Mouse (Mus musculus) midbrain, embryonic 12.5 days (tissue): Measurements from ENCODE around the gene 6030458C11Rik. TPM values are rescaled to one million over a fixed set of nuclear protein-coding genes. Genes with fewer than 3 reads are reported as not detected.

Experiments used
- ATAC-seq: fragments of 200-750 bp; cut with Nextera tagmentation; 2 replicates; pipeline ENCODE4 v1.8.0; 2017; ENCODE audit warnings: low read depth, moderate TSS enrichment, moderate library complexity; ENCODE audit not compliant: low FRiP score
- H3K27ac ChIP-seq: fragments of 300-500 bp; sonication (generic); replicated peaks from 2 replicates; pipeline ENCODE4 v1.5.1; 2016; ENCODE audit warnings: mild to moderate bottlenecking
- H3K27me3 ChIP-seq: fragments of 300-500 bp; sonication (generic); 2 replicates; pipeline ENCODE4 v1.6.1; 2016; ENCODE audit warnings: mild to moderate bottlenecking
- H3K36me3 ChIP-seq: fragments of 300-500 bp; sonication (generic); 2 replicates; pipeline ENCODE4 v1.6.1; 2016
- H3K4me1 ChIP-seq: fragments of 300-500 bp; sonication (generic); 2 replicates; pipeline ENCODE4 v1.6.1; 2016
- H3K4me2 ChIP-seq: fragments of 300-500 bp; sonication (generic); replicated peaks from 2 replicates; pipeline ENCODE4 v1.6.1; 2016; ENCODE audit warnings: mild to moderate bottlenecking, moderate library complexity
- H3K4me3 ChIP-seq: fragments of 300-500 bp; sonication (generic); 2 replicates; pipeline ENCODE4 v1.5.1; 2016; ENCODE audit warnings: mild to moderate bottlenecking
- H3K9ac ChIP-seq: fragments of 300-500 bp; sonication (generic); replicated peaks from 2 replicates; pipeline ENCODE4 v1.6.1; 2016; ENCODE audit warnings: mild to moderate bottlenecking, moderate library complexity
- H3K9me3 ChIP-seq: fragments of 300-500 bp; sonication (generic); 2 replicates; pipeline ENCODE4 v1.6.1; 2016; ENCODE audit warnings: mild to moderate bottlenecking
- WGBS: fragments of 180-500 bp; shearing (Covaris S2); methylation state at CpG from one replicate; pipeline ENCODE4 v1.1.7; 2016; 5-methylcytosine and 5-hydroxymethylcytosine counted together
- polyA plus RNA-seq: library from polyadenylated mRNA; unstranded; fragments of >200 nt; fragmentation: Nextera tagmentation; extraction: Ambion mirVana; gene quantifications from 2 replicates; pipeline ENCODE4 v1.2.1, GENCODE M21; 2016

6030458C11Rik gene
- polyA plus RNA-seq, 1 experiment from 2014 or later = 41.1 TPM

DNA sequence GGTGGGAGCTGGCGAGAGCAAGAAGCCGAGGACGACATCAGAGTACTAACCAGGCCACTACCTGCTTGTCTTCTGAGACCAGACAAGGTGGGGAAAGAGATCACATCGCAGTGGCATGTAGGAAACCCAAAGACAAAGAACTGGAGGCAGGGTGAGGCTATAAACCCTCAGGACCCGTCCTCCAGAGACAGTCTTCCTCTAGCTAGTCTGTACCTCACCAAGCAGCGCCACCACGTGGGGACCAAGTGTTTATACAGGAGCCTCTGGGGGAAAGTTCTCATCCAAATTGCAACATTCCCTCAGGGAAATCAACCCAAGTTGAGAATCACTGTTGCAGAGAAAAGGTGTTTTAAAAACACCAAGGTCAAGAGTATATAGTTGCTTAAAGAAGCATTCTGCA is 18.4 kb upstream of the 6030458C11Rik start:
- Histone ChIP-seq H3K27ac (no peak overlapping the region), H3K9ac (no peak overlapping the region), H3K36me3 (peaks cover 88% of the 10 kb centered on the region), H3K4me2 (no peak overlapping the region), H3K9me3 (no peaks in the 10 kb centered on the region), H3K4me1 (no peaks in the 10 kb centered on the region), H3K4me3 (no peak overlapping the region), H3K27me3 (no peaks in the 10 kb centered on the region)
- WGBS = 83% methylated on average over 7 of the region's 7 CpGs
- ATAC-seq = no peak

DNA sequence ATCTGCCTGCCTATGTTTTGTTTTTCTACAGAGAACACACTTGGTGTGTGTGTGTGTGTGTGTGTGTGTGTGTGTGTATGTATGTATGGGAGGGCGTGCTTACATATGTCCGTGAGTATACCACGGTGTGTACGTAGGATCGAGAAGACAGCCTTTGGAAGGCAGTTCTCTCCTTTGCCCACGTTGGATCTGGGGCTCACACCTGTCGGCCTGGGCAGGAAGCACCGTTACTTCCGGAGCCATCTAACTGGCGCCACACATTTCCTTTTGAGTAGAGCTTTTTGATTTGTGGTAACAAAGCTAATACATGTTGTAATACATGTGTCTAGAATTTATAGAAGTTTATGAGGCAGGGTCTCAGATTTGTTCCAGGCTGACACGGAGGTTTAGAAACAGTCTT is 16.3 kb upstream of the 6030458C11Rik start:
- no peak overlapping the region for H3K4me2 ChIP-seq
- no peaks in the 10 kb centered on the region for H3K4me1 ChIP-seq
- no peak overlapping the region for H3K27ac ChIP-seq
- H3K27me3 ChIP-seq = no peaks in the 10 kb centered on the region
- peaks cover 83% of the 10 kb centered on the region for H3K36me3 ChIP-seq
- no peak for ATAC-seq
- no peak overlapping the region for H3K4me3 ChIP-seq
- 96% methylated on average over 11 of the region's 11 CpGs for WGBS
- no peaks in the 10 kb centered on the region for H3K9me3 ChIP-seq
- H3K9ac ChIP-seq = no peak overlapping the region

DNA sequence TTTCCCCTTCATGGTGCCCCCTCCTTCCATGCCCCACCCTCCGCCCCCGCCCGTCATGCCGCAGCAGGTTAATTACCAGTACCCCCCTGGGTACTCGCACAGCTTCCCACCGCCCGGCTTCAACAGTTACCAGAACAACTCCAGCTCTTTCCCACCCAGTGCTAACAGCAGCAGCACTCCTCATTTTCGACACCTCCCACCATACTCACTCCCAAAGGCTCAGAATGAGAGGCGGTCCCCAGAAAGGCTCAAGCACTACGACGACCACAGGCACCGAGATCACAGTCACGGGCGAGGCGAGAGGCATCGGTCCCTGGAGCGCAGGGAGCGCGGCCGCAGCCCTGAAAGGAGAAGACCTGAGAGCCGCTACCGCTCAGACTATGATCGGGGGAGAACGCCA is 9.8 kb upstream of the 6030458C11Rik start:
- no peaks in the 10 kb centered on the region for H3K27me3 ChIP-seq
- no peak overlapping the region for H3K4me2 ChIP-seq
- H3K9me3 ChIP-seq = no peaks in the 10 kb centered on the region
- H3K4me3 ChIP-seq = no peak overlapping the region
- no peak overlapping the region for H3K27ac ChIP-seq
- 94% methylated on average over 24 of the region's 24 CpGs for whole genome bisulfite sequencing
- H3K36me3 ChIP-seq = peaks cover 68% of the 10 kb centered on the region
- ATAC-seq = no peak
- no peaks in the 10 kb centered on the region for H3K4me1 ChIP-seq
- H3K9ac ChIP-seq = no peak overlapping the region

DNA sequence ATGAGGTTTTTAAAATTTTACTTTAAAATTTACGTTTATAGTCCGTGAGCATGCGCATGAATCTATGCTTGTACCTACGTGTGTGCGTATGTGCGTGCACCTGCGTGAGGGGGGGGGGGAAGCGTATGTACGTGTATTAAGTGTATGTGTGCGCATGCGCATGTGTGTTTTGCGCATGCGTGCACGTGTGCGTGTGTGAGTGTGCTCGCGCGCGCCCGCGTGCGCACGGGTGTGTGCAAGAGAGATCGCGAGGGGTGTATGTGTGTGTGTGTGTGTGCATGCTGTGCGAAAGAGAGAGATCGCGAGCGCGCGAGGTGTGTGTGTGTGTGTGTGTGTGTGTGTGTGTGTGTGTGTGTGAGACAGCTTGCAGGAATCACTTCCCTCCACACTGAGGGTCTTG is 8.9 kb upstream of the 6030458C11Rik start:
- no peak for ATAC-seq
- H3K4me2 ChIP-seq = no peak overlapping the region

DNA sequence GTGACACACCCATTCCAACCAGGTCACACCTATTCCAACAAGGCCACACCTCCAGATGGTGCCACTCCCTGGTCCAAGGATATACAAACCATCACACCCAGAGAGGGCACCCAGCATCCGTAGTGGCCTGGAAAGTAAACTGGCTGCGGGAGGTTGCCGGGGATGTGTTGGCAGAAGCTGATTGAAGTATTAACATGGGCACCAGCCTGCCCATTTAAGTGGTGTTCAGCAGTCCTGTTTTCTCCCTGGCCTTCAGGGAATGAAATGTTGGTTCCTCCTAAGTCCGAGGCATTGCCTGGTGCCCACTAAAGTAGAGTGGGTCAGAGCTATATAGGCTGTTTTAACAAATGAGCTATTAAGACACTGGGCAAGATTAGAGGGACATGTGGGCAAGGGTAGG is 8.2 kb upstream of the 6030458C11Rik start:
- no peaks in the 10 kb centered on the region for H3K9me3 ChIP-seq
- H3K36me3 ChIP-seq = peaks cover 74% of the 10 kb centered on the region
- no peak overlapping the region for H3K27ac ChIP-seq
- H3K27me3 ChIP-seq = no peaks in the 10 kb centered on the region
- no peaks in the 10 kb centered on the region for H3K4me1 ChIP-seq
- 95% methylated on average over 4 of the region's 4 CpGs for WGBS
- no peak overlapping the region for H3K4me2 ChIP-seq
- no peak for ATAC-seq
- H3K4me3 ChIP-seq = no peak overlapping the region
- H3K9ac ChIP-seq = no peak overlapping the region

More for the DNA sequence above, 8.9 kb upstream of the 6030458C11Rik start:
- H3K4me1 ChIP-seq = no peaks in the 10 kb centered on the region
- H3K27ac ChIP-seq = no peak overlapping the region
- H3K9ac ChIP-seq = no peak overlapping the region
- no peak overlapping the region for H3K4me3 ChIP-seq
- no peaks in the 10 kb centered on the region for H3K27me3 ChIP-seq
- WGBS = 99% methylated on average over 31 of the region's 31 CpGs
- peaks cover 74% of the 10 kb centered on the region for H3K36me3 ChIP-seq
- H3K9me3 ChIP-seq = no peaks in the 10 kb centered on the region

DNA sequence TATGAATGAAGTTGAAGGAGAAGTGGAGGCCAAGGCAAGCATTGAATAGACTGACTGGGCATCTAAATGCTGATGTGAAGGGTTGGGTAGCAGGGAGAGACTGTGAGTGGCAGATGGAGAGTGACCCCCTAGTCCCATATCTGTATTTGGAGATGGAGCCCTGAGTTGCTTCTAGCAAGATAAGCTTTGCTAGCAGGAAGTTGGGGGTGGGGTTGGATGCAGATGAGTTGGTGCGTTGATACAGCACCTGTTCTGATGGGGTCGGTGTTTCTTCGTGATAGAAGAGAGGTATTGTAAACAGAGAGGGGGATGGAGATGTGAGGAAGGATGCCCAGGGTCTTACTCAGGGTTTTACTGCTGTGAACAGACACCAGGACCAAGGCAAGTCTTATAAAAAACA is 5.4 kb upstream of the 6030458C11Rik start:
- no peak overlapping the region for H3K4me3 ChIP-seq
- ATAC-seq = no peak
- no peaks in the 10 kb centered on the region for H3K27me3 ChIP-seq
- H3K27ac ChIP-seq = no peak overlapping the region
- 100% methylated on average over 3 of the region's 3 CpGs for WGBS
- no peaks in the 10 kb centered on the region for H3K9me3 ChIP-seq
- no peak overlapping the region for H3K4me2 ChIP-seq
- peaks cover 70% of the 10 kb centered on the region for H3K36me3 ChIP-seq
- peaks cover 15% of the 10 kb centered on the region for H3K4me1 ChIP-seq
- H3K9ac ChIP-seq = no peak overlapping the region

GRCm38 (mm10) chr15:12825408-12825807 is 959 bp upstream of the 6030458C11Rik start:
- H3K4me1 ChIP-seq = peaks cover 22% of the 10 kb centered on the region
- peak overlapping the region; percentile 78; the same call in 1 of the 2 replicates for H3K27ac ChIP-seq
- WGBS = 56% methylated on average over 12 of the region's 12 CpGs
- H3K9ac ChIP-seq = peak overlapping the region; percentile 88
- H3K36me3 ChIP-seq = peaks cover 50% of the 10 kb centered on the region
- peak overlapping the region; percentile 92 for H3K4me3 ChIP-seq
- H3K27me3 ChIP-seq = no peaks in the 10 kb centered on the region
- no peaks in the 10 kb centered on the region for H3K9me3 ChIP-seq
- no peak for ATAC-seq
- peak overlapping the region; percentile 77 for H3K4me2 ChIP-seq

- Histone ChIP-seq H3K9ac (peak overlapping the region; percentile 88), H3K4me2 (peak overlapping the region; percentile 77), H3K36me3 (peaks cover 49% of the 10 kb centered on the region), H3K27ac (peak overlapping the region; percentile 78), H3K27me3 (no peaks in the 10 kb centered on the region), H3K9me3 (no peaks in the 10 kb centered on the region), H3K4me3 (peak overlapping the region; percentile 92), H3K4me1 (peaks cover 22% of the 10 kb centered on the region)
- no peak; the same call in 1 of the 2 replicates for ATAC-seq
- under 1% methylated on average over 31 of the region's 31 CpGs for WGBS
Measured at GRCm38 (mm10) chr15:12824965-12825364, 516 bp upstream of the 6030458C11Rik start.

GRCm38 (mm10) chr15:12823455-12824119 is 862 bp downstream of the 6030458C11Rik start:
- H3K4me1 ChIP-seq = peaks cover 22% of the 10 kb centered on the region
- H3K27ac ChIP-seq = no peak overlapping the region
- no peaks in the 10 kb centered on the region for H3K27me3 ChIP-seq
- H3K4me3 ChIP-seq = peak overlapping the region; percentile 92
- no peaks in the 10 kb centered on the region for H3K9me3 ChIP-seq
- WGBS = 91% methylated on average over 2 of the region's 2 CpGs
- peak overlapping the region; percentile 85 for H3K9ac ChIP-seq
- peak overlapping the region; percentile 74 for H3K4me2 ChIP-seq
- no peak for ATAC-seq
- peaks cover 49% of the 10 kb centered on the region for H3K36me3 ChIP-seq

DNA sequence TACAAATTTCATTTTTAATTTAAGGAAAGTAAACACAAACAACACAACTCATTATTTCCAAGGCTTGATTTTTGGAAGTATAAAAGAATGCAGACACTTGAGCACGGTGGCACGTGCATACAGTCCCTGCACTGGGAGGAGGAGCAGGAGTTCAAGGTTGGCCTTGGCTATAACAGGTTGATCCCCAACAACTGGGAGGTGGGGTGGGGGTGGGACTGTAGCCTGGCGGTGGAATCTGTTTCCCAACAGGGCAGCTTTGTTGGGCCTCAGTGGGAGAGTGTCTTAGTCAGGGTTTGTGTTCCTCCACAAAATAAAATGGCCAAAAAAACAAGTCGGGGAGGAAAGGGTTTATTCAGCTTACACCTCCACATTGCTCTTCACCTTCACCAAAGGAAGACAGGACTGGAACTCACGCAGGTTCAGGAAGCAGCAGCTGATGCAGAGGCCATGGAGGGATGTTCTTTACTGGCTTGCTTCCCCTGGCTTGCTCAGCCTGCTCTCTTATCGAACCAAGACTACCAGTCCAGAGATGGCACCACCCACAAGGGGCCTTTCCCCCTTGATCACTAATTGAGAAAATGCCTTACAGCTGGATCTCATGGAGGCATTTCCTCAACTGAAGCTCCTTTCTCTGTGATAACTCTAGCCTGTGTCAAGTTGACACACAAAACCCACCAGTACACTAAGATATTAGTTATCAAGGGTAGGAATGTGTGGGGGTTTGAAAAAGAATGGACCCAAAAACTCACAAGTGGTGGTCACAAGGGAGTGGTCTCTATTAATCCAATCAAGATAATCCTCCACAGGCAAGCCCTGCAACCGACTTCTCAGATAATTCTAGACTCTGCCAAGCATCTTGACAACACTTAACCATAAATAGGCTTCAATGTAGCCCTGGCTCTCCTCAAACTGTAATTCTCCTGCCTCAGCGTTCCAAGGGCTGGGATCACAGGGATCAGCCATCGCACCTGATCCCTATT is 1.7 kb downstream of the 6030458C11Rik start:
- ATAC-seq = no peak

GRCm38 (mm10) chr15:12817592-12817991 is 6.9 kb downstream of the 6030458C11Rik start:
- no peak overlapping the region for H3K4me3 ChIP-seq
- no peak overlapping the region for H3K4me2 ChIP-seq
- H3K27ac ChIP-seq = no peak overlapping the region
- peaks cover 78% of the 10 kb centered on the region for H3K36me3 ChIP-seq
- WGBS = 96% methylated on average over 8 of the region's 8 CpGs
- no peaks in the 10 kb centered on the region for H3K4me1 ChIP-seq
- no peaks in the 10 kb centered on the region for H3K27me3 ChIP-seq
- no peak overlapping the region for H3K9ac ChIP-seq
- no peaks in the 10 kb centered on the region for H3K9me3 ChIP-seq
- no peak for ATAC-seq

More for the DNA sequence above, 1.7 kb downstream of the 6030458C11Rik start:
- Histone ChIP-seq H3K4me3 (no peak overlapping the region), H3K27me3 (no peaks in the 10 kb centered on the region), H3K27ac (no peak overlapping the region), H3K4me1 (peaks cover 22% of the 10 kb centered on the region), H3K9ac (no peak overlapping the region), H3K4me2 (0 out of 2 replicates have a peak overlapping the region, but pooled peaks have one; percentile 74), H3K9me3 (no peaks in the 10 kb centered on the region), H3K36me3 (peaks cover 49% of the 10 kb centered on the region)
- 77% methylated on average over 9 of the region's 9 CpGs for WGBS

DNA sequence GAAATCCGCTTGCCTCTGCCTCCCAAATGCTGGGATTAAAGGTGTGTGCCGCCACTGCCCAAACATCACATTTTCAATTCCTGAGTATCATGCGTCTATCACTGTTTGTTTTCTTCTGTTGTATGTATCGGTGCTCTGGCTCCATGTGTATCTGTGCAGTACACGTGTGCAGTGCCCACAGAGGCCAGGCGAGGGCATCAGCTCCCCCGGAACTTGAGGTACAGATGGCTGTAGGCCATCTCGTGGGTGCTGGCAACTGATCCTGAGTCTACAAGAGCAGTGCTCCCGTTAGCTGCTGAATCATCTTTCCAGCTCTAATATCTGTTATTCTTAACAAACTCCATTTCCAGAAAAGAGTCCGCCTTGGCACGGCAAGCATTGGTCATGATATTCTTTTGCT is 11.8 kb downstream of the 6030458C11Rik start:
- no peaks in the 10 kb centered on the region for H3K27me3 ChIP-seq
- H3K4me1 ChIP-seq = no peaks in the 10 kb centered on the region
- H3K4me3 ChIP-seq = no peak overlapping the region
- no peak overlapping the region for H3K27ac ChIP-seq
- H3K36me3 ChIP-seq = peaks cover 91% of the 10 kb centered on the region
- WGBS = 95% methylated on average over 11 of the region's 11 CpGs
- ATAC-seq = no peak
- H3K4me2 ChIP-seq = no peak overlapping the region
- no peak overlapping the region for H3K9ac ChIP-seq
- no peaks in the 10 kb centered on the region for H3K9me3 ChIP-seq
